Mouse (Mus musculus) heart, adult 8-10 months (tissue): ENCODE measurements around the gene Chrng. TPM values are rescaled to one million over a fixed set of nuclear protein-coding genes. Genes with fewer than 3 reads are reported as not detected.

Experiments
- DNase-seq: peaks from one replicate; pipeline ENCODE4 v3.0.0; 2022; ENCODE audit warnings: low spot score
- total RNA-seq, 4 experiments: library from RNA; stranded (reverse); gene quantifications; 2 replicates each; pipeline ENCODE4 v1.2.4; 2022

Gene Chrng
- not detected for total RNA-seq

DNA sequence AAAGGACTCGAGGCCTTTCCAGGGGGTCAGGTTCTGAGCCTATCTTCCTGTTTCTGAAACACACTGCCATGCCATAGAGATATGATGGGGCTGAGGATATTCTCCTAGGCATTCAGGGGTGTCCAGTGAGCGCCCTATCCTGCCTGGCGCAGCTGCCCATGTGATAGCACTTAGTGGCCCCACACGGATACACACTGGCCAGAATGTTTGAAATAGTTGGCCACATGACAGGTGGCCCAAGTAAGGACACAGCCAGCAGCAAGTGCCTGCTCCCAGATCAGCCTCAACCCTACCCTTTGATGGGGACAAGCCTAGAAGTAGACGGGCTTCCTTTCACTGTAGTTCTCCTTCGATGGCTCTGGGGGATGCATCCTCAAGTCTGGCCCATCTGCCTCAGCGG is at the start of gene Chrng:
Chrng (plus strand) TSS at position 193 of the 400 bp plus-strand sequence.
- DNase-seq = no peak

DNA sequence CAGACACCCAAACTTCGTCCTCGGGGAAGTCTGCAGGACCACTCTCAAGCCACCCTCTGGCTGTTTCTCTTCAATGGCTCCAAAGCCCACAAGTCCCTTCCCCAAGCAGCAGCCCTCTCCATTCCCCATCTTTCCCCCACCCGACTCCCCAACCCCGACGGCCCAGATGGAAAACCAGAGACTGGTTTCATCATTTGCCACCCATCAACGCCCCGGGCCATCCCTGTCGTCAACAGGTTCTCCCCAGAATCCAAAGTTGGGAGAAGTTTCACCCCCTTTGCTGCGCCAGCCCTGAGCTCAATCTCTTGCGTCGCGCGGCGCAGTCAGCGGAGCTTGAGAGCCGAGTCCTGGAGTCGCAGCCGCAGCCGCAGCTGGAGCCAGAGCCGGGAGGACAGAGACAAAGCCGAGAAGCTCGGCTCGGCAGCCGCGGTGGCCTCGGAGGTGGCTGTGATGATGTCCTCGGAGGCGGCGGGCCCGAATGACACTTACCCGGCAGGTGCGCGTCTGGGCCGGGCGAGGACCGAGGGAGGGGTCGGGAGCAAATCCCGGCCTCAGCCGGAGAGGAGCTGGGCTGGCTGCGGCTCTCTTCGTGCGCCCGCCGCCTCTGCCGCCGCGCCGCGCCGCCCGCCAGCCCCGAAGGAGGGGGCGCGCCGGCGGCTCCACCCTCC is 48.8 kb upstream of the Chrng start:
- DNase-seq = no peak

DNA sequence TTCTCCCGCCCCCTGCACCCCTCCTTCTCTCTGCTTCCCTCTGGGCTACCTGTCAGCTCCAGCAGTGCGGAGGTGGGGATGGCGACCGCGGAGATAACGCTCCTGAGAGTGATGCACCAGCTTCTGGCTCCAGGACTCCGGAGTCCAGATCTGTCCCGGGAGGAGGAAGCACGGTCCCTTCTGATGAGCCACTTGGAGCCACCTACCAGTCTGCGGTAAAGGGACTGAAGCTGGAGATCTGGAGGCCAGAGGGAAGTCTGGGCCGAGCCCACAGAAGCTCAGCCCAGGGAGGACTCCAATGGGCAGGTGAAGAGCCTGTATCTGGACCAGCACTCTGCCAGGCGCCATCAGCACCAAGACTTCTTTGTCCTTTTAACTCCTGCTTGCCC is 48.3 kb upstream of the Chrng start, which contains the start of gene Ecel1:
Ecel1 (minus strand) TSS at position 323 of the 389 bp plus-strand sequence.
- no peak for DNase-seq

DNA sequence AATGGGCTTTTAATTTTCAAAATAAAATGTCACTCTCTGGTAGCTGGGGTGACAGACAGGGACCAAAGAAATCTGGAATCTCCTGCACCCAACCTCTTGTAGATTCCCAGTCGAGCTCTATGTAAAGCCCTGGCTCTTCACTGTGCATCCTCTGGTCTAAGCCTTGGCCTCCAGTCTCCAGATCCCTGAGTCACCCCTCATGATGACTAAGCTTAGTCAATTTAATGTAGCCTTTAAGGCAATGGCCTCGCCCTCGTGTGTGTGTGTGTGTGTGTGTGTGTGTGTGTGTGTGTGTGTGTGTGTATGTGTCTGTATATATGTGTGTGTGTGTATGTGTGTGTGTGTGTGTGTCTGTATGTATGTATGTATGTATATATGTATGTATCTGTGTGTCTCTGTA is 45.1 kb upstream of the Chrng start:
- no peak for DNase-seq

DNA sequence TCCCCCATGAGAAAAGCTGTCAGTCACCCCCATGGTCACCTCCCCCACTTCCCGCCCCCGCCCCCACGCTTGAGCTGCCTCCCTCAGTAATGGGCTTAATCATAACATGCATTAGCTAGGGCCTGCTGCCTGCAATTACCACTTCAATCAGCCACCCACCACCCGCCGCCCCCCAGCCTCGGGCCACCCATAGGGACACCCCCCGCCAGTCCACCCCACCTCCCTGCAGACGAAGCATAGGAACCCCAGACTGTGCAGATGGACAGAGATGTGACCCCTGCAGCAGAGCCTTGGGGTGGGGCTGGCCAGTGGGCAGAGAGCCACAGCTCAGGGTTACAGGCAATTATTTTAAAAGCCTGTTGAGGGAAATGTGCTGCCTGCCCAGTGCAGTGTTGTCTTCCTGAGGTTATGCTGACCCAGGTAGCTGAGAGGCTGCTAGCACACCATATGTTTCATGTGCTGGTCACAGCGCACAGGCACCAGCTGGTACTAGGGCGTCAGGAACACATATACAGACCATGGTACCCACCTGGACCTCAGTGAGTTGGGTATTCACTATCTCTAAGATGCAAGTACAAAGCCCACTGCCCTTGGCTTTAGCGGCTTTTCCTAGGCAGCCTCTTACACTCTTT is 40.2 kb upstream of the Chrng start:
- no peak for DNase-seq

DNA sequence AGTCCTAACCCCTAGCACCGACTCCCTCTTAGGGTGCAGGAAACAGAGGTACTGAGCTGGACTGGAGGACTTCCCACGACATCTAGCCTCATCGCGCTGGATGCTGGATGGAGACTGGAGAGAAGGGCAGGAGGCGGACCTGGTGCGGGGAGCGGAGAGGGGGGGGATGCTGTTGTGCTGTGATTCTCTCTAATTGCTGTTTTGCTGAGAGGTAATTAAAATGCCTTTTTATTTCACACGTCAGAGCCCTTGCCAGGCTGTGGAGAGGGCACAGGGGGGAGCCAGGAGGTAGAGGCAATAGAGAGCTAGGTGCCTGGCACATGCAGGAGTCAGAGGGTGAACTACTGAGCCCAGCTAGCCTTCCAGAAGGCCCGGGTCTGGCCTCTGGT is 39.7 kb upstream of the Chrng start:
- DNase-seq = no peak

DNA sequence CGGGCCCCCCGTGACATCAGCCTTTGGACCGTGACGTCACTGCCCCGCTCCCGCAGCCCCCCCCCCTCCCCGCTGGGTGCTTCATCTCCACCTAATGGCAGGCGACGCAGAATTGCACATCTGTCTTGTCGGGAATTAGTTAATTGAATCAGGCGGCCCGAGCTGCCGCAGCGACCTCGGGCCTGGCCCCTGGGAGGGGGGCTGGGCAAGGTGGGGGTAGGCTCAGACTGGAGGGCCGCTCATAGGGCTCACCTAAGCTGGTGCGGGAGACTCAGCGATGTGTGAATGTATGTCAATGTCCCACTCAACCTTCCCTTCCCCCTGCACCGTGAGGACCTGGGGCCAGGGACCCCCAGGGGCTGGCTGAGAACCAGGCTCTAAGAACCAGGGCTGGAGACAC is 34.0 kb upstream of the Chrng start:
- DNase-seq = no peak

DNA sequence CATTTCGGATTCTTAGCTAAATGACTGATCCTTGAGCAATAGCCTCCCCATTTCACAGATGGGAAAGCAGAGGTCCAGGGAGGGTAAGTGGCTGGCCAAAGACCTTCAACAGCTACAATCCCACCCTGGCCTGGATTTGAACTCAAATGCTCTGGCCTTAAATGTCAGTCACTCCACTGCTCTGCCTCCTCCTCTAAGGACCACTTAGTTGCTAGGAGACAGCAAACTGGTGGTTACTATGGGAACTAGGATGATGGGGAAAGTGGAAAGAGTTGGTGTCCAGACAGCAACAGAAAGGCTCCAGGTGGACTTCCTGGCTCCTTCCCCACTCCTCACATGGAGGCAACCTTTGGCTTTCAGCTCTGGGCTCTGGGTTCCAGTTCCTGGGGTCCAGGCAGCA is 33.1 kb upstream of the Chrng start:
- no peak for DNase-seq

DNA sequence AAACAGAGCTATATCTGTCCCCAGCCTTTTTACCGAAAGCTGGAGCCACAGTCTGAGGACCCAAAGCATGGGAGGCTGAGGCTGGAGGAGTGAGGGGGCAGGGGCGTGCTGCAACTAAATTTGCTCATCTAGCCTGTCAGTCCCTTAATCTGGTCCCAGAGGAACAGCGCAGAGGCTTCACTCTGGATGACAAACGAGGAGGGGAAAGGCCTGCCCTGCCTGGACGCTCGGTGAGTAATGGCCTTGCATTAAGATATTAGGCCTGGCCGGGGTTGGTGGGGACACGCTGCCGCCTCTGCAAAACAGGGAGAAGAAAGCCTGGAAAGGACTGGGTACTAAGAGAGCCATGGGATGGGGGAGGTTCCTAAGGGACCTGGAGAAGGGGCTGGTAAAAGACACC is 32.1 kb upstream of the Chrng start:
- no peak for DNase-seq

DNA sequence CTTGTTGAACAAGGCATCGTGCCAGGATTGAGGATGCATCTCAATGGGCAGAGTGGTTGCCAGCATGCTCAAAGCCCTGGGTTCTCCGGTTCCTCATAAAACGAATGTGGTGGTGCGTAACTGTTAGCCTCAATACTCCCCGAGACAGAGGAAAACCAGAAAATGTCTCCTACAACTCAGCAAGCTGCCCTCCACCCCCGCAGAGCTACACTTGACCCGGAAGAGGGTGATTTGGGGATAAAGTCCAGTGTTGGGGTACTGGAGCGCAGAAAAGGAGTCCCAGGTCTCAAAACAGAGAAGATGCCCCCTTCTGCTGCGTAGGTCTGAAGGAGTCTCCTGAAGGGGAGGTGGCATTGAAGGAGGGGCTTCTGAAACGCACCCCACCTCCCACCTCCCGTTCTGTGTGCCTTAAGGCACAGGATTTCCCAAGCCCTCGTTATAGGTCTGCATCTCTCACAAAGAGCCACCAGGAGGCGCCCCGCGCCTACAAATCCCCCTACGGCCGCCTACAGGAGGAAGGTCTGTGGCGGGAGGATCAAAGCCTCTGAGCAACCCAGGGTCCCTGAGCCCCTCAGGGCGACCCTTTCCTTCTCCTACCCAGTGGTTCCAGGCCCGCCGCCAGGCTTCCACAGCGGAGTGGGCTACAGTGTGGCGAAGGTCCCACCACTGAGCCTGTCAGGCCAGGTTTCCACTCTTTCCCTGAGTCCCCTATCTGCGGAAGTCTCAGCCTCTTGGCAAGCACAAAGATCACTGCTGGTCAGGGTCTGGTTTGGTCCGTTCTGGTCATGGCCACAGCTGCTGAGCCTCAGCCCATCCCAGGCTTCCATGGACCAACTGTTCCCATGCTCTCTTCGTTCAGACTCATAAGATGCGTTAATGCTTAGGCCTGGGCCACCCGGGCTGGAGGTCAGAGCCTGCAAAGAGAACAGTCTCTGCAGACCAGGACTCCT is 30.2 kb upstream of the Chrng start:
- peak; percentile 29 for DNase-seq

DNA sequence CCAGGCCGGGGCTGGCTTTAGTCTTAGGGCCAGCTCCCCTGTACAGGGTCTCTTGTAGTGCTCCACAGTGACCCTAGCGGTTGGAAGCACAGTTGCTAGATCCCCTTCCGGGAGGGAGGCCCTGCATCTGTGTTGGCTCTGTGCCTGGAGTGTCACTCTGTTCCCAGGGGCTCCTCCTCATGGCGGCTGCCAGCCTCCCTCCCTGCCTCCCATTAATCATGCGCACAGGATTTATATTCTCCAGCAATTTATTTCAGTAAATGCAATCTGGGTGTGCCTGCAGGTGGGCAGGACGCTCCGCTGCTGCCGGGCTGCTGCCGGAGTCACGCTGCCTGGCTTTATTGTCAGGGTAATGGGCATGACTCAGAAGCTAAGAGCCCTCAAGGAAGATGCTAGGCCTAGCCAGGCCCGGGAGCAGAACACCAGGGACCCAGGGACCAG is 28.6 kb upstream of the Chrng start:
- DNase-seq = no peak

DNA sequence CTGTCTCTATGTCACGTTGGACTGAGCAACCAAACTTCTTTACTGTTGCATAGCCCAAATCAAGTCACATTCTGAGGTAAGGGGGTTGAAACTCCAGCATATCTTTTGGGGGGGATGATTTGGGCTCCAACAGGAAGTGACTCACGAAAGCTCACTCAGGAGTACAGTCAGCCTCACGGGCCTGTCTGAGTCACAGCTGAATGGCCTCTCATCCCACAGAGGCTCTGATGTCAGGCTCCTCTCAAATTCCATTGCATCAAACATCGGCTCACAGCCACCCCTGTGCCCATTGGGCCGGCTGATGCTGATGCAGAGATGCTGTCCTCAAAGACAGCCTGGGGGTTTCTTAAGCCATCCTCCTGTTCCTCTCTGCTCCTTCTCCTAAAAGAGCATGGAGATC is 23.6 kb upstream of the Chrng start:
- DNase-seq = no peak

DNA sequence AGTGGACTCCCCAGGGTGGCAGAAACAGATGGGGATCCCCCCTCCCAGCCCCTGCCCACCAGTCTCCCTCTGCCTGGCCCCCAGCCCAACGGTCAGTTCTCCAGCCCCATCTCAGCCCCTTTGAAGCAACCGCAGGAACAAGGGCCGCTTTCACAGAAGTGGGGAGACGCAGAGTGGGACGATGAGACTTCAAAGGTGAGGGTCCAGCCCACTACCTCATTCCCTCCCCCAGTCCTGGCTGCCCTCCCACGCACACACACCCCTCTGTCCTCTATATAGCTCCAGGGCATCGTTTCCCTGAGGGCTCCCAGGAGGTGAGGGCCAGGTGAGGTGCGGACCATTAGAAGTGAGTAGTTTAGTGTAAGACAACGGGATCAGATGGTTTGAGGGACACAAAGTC is 21.4 kb upstream of the Chrng start, which contains the start of gene Prss56:
Prss56 (plus strand) TSS at position 301 of the 400 bp plus-strand sequence.
- no peak for DNase-seq

DNA sequence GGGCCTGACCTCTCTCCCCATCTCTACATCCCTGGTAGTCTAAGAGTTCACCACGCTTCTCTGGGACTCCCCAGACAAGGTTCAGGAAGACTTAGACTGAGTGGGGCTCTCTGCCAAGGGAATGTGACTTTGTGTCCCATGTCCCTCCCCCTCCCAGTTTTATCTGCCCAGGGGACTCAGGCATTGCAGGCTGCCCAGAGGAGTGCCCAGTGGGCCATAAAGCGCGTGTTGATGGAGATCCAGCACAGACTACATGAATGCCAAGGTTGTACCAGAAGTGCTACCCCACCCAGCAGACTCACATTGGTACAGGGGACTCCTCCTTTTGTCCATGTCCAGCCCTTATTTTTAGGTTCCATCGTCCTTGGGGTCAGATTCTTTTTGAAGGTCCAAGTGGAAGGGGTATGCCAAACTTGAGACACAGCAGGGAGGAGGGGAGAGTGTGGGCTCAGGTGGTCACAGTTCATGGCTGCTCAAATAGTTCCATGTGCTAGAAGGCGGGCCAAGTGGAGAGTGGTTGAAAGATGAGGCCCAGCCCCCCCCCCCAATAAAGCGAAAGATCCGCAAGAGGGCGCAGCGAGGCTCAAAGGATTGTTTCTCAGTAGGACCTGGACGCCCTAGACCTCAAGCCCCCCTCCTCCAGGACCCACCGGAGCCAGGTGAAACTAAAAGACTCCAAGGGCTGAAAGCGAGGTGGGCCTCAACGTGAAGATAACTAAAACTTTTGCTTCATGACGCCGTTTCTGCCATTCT is 20.3 kb upstream of the Chrng start:
- no peak for DNase-seq

DNA sequence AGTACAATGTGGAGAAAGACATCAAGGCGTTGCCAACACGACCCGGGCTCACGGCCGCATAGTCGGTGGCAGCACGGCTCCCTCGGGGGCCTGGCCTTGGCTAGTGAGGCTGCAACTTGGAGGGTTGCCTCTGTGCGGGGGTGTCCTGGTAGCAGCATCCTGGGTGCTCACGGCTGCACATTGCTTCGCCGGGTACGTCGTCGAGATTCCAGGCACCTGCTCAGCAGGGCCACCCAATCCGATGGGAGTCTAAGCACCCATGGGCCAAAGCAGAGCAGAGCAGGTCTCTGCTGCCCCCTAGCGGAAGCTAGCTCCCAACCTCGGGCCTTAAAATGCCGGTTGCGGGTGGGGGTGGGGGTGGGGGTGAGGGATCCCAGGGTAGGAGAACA is 19.7 kb upstream of the Chrng start:
- peak; percentile 35 for DNase-seq

DNA sequence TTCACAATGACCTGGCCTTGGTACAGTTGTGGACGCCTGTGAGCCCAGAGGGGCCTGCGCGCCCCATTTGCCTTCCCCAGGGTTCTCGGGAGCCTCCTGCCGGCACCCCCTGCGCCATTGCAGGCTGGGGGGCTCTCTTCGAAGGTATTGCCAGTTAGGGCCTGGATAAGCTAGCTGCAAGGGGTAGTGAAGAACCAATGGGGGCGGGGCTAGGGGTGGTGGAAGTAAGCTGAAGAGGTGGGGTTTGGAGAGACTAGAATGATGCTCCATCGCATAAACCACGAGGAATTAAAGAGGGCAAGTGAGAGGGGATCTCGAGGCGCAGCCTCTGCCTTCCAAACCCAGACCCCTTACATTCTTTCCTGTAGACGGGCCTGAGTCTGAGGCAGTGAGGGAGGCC is 18.9 kb upstream of the Chrng start:
- DNase-seq = no peak

DNA sequence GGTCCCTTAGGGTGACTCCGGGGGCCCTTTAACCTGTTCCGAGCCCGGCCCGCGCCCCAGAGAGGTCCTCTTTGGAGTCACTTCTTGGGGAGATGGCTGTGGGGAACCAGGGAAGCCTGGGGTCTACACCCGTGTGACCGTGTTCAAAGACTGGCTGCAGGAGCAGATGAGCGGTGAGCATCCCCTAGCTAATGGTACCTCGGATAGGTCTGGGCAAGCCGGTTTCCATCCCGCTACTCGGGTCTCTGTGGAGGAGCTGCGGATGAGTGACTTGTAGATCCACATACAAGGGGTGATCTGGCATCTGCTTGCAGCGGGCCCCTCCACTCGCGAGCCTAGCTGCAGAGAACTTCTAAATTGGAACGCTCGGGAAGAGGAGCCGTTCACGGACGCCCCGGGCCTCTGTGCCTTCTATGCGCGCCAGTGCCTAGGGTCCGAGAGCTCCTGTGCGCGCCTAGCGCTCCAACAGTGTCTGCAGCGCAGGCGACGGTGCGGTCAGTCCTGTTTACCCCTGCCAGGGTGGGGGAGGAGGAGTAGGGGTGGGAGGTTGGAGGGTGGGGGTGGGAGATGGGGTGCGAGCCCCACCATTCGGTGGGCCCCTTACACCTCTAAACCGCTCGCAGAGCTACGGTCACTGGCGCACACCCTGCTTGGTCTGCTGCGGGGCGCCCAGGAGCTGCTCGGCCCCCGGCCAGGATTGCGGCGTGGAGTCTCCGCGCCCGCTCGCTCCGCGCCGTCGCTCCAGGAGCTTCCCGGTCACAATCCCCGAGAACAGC is 18.0 kb upstream of the Chrng start:
- no peak for DNase-seq

DNA sequence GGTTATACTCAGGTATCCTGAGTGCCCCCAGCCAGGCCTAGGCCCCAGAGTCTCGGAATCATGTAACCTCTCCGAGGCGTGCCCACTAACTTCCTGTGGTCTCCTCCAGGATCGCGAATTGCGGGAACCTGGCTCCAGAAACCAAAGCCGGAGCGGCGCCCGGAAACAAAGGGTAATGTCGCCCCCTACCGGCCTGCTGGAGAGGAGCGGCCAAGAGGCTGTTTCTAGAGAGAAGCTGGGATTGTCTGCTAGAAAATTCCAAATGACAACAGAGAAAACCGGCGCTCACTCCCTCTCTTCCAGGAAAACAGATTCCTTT is 17.5 kb upstream of the Chrng start:
- DNase-seq = peak; percentile 56

DNA sequence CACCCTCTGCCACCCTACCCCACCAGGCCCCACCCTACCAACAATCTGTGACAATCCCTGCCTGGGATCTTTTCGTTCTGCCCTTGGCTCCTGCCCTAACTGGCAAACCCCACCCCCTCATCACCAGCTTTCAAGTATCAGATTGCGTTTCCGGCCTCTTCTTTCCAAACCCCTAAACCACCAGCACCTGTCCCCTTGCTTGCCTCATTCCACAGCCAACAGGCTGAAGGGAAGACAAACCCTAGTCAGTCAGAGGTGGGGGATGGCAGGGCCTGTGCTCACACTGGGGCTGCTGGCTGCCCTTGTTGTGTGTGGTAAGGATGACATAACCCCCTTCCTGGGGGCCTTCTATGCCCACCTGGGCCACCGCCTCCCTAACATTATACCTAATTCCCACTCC is 14.0 kb upstream of the Chrng start, which contains the start of gene Chrnd:
Chrnd (plus strand) TSS at position 179 of the 400 bp plus-strand sequence.
- DNase-seq = no peak

DNA sequence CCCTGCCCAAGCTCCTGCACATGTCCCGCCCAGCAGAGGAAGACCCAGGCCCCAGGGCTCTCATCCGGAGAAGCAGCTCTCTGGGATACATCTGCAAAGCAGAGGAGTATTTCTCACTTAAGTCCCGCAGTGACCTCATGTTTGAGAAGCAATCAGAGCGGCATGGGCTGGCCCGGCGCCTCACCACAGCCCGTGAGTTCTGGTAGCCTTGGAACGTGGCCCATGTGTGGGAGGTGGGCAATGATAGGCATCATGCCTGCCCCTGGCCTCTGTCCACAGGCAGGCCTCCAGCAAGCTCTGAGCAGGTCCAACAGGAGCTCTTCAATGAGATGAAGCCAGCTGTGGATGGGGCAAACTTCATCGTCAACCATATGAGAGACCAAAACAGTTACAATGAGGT is 7.2 kb upstream of the Chrng start:
- DNase-seq = no peak
